Mouse (Mus musculus) forebrain, embryonic 16.5 days (tissue): ENCODE data around the gene Adora3. TPM values are rescaled to one million over a fixed set of nuclear protein-coding genes. Genes with fewer than 3 reads are reported as not detected.
"Not testable (repeated sequence)": the region's sequence is repeated elsewhere in the genome, so short reads cannot be mapped to it uniquely, and the experiment has no call there.

ENCODE experiments used
- ATAC-seq: fragments of 200-750 bp; cut with Nextera tagmentation; 2 replicates; pipeline ENCODE4 v1.8.0; 2017; ENCODE audit warnings: mild to moderate bottlenecking, moderate library complexity
- H3K27ac ChIP-seq: fragments of 300-500 bp; sonication (generic); 2 replicates; pipeline ENCODE4 v1.5.1; 2014; ENCODE audit warnings: low read length, control low read depth
- H3K27me3 ChIP-seq: fragments of 300-500 bp; sonication (generic); replicated peaks from 2 replicates; pipeline ENCODE4 v1.6.1; 2014; ENCODE audit warnings: low read length; ENCODE audit not compliant: control insufficient read depth, insufficient read depth
- H3K36me3 ChIP-seq: fragments of 300-500 bp; sonication (generic); 2 replicates; pipeline ENCODE4 v1.6.1; 2014; ENCODE audit not compliant: control insufficient read depth, insufficient read depth
- H3K4me1 ChIP-seq: fragments of 300-500 bp; sonication (generic); replicated peaks from 2 replicates; pipeline ENCODE4 v1.6.1; 2014; ENCODE audit warnings: low read length; ENCODE audit not compliant: control insufficient read depth, insufficient read depth
- H3K4me2 ChIP-seq: fragments of 300-500 bp; sonication (generic); 2 replicates; pipeline ENCODE4 v1.6.1; 2014; ENCODE audit warnings: mild to moderate bottlenecking, low read length, control low read depth
- H3K4me3 ChIP-seq: fragments of 300-500 bp; sonication (generic); replicated peaks from 2 replicates; pipeline ENCODE4 v1.5.1; 2014; ENCODE audit warnings: mild to moderate bottlenecking, low read length, control low read depth
- H3K9ac ChIP-seq: fragments of 300-500 bp; sonication (generic); replicated peaks from 2 replicates; pipeline ENCODE4 v1.6.1; 2014; ENCODE audit warnings: low read depth, low read length, control low read depth
- H3K9me3 ChIP-seq: fragments of 300-500 bp; sonication (generic); 2 replicates; pipeline ENCODE4 v1.6.1; 2016; ENCODE audit warnings: low read length; ENCODE audit not compliant: control insufficient read depth
- WGBS: fragments of 180-500 bp; shearing (Covaris S2); extraction: QIAGEN DNeasy Blood & Tissue Kit; methylation state at CpG from one replicate; pipeline ENCODE4 v1.1.7; 2014; 5-methylcytosine and 5-hydroxymethylcytosine counted together
- polyA plus RNA-seq: library from polyadenylated mRNA; unstranded; fragments of >200 nt; fragmentation: Nextera tagmentation; extraction: Ambion mirVana; gene quantifications from 2 replicates; pipeline ENCODE4 v1.2.1, GENCODE M21; 2015

Gene Adora3
- polyA plus RNA-seq, 1 experiment from 2014 or later = 0.11 TPM

DNA sequence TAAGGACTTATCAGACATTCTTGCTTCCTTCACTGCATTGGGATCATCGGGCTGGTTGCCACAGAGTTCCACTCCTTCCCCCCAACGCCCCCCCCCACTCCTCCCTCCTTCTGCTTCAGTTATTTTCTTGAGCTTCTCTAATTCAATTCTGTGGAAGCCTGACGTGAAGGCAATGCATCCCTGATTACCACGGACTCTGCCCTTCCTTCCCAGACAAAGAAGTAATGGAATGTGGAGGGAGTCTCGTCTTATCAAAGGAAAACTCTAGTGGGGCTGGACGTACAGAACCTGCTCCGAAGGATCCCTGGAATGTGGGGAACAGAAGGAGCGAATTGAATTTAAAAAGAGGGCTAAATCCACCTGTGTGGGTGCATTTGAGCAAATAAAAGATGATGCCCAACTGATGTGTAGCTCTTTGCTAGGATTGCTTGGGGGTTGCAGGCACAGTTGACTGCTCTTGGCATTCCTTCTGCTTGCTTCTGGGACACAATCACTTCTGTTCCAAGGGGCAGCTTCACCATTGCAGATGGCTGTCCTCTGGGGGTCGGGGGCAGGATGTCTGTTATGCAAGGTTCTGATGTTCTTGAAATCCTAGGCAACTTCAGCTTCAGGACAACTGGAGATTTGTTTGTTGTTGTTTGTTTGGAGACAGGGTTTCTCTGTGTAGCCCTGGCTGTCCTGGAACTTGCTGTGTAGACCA is 37.4 kb downstream of the Adora3 start:
- Histone ChIP-seq H3K36me3 (no peaks in the 10 kb centered on the region), H3K9ac (no peak overlapping the region), H3K27ac (no peak overlapping the region), H3K9me3 (no peaks in the 10 kb centered on the region), H3K4me1 (no peaks in the 10 kb centered on the region), H3K27me3 (no peaks in the 10 kb centered on the region), H3K4me2 (no peak overlapping the region), H3K4me3 (no peak overlapping the region)
- WGBS = 33% methylated on average over 9 of the region's 9 CpGs
- ATAC-seq = no peak

DNA sequence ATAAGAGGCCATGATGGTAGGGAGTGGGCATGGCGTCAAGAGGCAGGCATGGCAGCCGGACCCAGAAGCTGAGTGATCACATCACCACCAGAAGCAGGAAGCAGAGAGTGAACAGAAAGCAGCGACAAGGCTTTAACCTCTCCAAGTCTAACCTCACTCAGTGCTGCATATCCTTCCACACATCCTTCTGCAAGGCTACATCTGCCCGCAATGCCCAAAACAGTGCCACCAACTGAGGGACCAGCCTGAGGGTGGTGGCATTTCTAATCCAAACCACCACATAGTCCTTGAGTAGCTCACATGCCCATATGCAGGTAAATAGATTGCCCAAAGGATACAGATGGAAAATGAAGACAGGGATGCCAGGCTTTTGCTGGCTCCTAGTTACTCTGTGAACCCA is 38.3 kb downstream of the Adora3 start:
- H3K27me3 ChIP-seq = no peaks in the 10 kb centered on the region
- H3K4me3 ChIP-seq = no peak overlapping the region
- no peaks in the 10 kb centered on the region for H3K4me1 ChIP-seq
- WGBS = 95% methylated on average over 4 of the region's 4 CpGs
- no peak overlapping the region for H3K27ac ChIP-seq
- no peak overlapping the region for H3K4me2 ChIP-seq
- no peaks in the 10 kb centered on the region for H3K36me3 ChIP-seq
- no peak overlapping the region for H3K9ac ChIP-seq
- ATAC-seq = no peak
- no peaks in the 10 kb centered on the region for H3K9me3 ChIP-seq

DNA sequence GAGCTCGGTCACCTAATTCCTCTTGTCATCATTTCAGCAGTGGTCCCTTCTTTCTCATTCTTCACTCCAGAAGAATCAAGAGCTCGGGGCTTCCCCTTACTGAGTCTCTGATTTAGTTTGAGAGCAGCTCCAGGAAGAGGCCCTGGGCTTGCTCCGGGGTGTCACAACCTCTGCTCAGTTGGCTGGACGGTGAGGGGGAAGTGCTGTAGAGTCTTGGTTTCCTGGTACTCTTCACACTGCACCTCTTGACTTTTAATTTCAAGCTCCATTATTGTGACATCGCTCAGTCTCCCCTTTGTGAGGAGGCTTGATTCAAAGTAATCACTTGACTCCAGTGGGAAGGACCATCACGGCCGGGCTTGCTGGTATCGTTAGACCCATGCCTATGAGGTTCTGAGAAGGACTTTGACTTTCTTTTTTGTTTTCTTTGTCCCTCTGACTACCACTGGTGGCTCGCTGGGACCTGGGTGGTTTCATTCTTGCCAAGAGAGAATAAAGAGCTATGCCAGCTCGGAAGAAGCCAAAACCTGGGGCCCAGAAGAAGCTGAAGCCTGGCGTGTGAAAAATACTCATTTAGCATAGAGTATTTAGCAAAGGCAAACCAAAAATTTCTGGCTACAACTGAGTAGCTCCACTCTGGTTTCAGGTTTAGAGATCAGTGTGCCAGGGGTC is 40.0 kb downstream of the Adora3 start:
- WGBS = 76% methylated on average over 11 of the region's 11 CpGs
- H3K4me3 ChIP-seq = no peak overlapping the region
- ATAC-seq = no peak

DNA sequence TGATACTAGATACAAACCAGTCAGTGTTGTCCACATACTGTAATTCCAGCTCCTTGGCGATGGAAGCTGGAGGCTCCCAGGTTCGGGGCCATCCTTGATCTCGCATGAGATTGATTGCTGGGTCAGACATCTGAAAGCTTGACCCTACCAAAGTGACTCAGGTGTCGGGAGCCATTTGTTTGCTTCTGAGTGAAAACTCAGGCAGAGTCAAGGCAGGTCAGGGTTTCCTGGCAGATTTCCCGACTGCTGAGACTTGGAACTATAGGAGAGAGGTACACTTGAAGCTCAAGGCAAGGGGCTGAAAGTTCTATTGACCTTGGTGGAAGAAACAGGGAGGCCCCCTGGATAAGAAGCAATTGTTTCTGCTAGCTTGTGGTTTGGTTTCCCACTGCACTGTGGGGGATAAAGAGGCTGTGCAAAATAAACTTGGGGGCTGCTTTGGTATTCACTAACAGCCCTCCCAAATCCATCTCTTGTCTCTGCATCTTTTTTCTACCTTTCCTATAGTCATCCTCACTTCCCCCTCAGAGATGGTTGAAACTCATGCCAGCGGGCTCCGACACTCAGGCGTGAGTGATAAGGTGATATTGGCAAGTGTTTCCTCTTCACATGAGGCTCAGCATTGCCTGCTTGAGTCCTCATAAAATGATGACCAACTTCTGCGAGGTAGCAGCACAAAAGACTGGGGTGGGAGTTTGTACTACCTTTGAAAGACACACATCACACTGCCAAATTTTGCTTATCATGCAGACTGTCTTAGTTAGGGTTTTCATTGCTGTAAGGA is 41.6 kb downstream of the Adora3 start:
- Histone ChIP-seq H3K9me3 (no peaks in the 10 kb centered on the region), H3K4me2 (no peak overlapping the region), H3K36me3 (no peaks in the 10 kb centered on the region), H3K27ac (no peak overlapping the region), H3K4me1 (no peaks in the 10 kb centered on the region), H3K4me3 (no peak overlapping the region), H3K27me3 (no peaks in the 10 kb centered on the region), H3K9ac (no peak overlapping the region)
- ATAC-seq = no peak
- 84% methylated on average over 9 of the region's 9 CpGs for WGBS

More for the DNA sequence above, 40.0 kb downstream of the Adora3 start:
- Histone ChIP-seq H3K4me2 (no peak overlapping the region), H3K27ac (no peak overlapping the region), H3K4me1 (no peaks in the 10 kb centered on the region), H3K36me3 (no peaks in the 10 kb centered on the region), H3K27me3 (no peaks in the 10 kb centered on the region), H3K9ac (no peak overlapping the region), H3K9me3 (no peaks in the 10 kb centered on the region)

DNA sequence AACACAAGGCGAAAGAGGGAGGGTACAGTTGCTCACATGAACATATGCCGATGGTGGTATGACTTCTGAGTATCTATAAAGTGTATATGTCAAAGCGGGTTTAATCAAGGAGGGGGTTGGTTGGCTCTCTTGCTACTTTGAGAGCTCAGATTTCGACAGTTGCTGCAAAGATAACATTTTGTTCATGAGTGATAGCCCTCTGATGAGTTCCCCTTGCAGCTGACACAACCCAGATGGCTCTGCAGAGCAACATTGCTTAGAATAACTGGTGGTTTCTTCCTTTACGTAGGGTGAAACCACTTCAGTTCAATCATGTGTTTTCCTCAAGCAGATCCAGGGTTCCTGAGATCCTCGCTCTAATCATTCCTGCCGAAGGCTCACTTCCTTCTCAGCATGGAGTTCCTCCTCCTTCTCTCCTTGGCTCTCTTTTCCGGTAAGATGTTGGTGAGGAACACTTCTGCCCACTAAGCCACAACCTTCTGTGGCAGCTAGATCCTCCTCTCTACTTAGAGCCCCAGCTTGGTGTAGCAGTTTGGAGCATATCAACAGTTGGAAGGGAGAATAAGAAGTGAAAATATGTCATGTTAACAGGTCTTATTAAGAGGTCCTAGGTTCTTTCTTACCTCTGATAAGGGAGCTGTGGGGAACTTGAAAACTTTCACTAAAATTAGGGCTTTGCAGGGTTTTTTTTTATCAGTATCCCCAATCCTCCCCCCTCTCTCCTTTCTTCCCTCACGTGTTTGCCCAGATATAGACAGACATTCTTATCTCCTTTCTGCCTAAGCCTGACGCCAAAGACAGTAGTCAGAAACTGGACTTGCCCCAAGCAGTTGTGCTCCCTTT is 43.4 kb downstream of the Adora3 start:
- 87% methylated on average over 10 of the region's 10 CpGs for WGBS
- no peak for ATAC-seq
- Histone ChIP-seq H3K27me3 (no peaks in the 10 kb centered on the region), H3K4me3 (no peak overlapping the region), H3K9ac (no peak overlapping the region), H3K4me2 (no peak overlapping the region), H3K36me3 (no peaks in the 10 kb centered on the region), H3K4me1 (no peaks in the 10 kb centered on the region), H3K27ac (no peak overlapping the region), H3K9me3 (no peaks in the 10 kb centered on the region)

DNA sequence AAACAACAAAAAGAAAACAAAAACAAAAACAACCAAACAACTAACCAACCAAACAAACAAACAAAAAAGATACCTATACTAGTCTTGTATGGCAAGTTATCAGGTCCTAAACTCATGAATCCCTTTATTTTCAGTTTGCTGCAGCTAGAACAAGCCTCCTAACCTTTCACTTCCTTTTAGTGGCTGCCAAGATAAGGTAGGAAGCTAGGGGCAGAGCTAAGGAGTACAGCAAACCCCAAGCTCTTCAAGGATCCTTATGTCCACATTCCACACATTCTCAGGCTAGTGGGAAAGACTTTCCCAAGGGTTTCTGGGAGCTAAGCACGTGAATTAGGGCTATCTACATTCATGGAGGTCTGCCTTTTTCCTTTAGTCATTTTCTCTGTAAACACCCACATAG is 44.6 kb downstream of the Adora3 start:
- Histone ChIP-seq H3K27me3 (no peaks in the 10 kb centered on the region), H3K36me3 (no peaks in the 10 kb centered on the region), H3K9me3 (no peaks in the 10 kb centered on the region), H3K4me3 (no peak overlapping the region), H3K9ac (no peak overlapping the region), H3K27ac (no peak overlapping the region), H3K4me2 (no peak overlapping the region), H3K4me1 (no peaks in the 10 kb centered on the region)
- ATAC-seq = no peak
- WGBS = 59% methylated on average over 1 of the region's 1 CpGs

DNA sequence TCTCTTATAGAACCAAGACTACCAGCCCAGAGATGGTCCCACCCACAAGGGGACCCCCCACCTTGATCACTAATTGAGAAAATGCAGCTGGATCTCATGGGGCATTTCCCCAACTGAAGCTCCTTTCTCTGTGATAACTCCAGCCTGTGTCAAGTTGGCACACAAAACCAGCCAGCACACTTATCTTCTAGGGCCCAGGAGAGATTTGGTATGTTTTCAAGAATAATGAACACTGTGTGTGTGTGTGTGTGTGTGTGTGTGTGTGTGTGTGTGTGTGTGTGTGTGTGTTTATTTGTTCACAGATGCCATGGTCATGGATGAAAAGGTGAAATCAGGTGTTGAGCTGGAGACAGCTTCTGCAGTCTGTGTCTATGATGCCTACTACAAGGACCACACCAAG is 45.8 kb downstream of the Adora3 start:
- not testable (repeated sequence) for H3K9ac ChIP-seq, H3K27ac ChIP-seq, H3K27me3 ChIP-seq, H3K4me2 ChIP-seq, ATAC-seq, H3K4me3 ChIP-seq, H3K9me3 ChIP-seq, H3K4me1 ChIP-seq, H3K36me3 ChIP-seq

DNA sequence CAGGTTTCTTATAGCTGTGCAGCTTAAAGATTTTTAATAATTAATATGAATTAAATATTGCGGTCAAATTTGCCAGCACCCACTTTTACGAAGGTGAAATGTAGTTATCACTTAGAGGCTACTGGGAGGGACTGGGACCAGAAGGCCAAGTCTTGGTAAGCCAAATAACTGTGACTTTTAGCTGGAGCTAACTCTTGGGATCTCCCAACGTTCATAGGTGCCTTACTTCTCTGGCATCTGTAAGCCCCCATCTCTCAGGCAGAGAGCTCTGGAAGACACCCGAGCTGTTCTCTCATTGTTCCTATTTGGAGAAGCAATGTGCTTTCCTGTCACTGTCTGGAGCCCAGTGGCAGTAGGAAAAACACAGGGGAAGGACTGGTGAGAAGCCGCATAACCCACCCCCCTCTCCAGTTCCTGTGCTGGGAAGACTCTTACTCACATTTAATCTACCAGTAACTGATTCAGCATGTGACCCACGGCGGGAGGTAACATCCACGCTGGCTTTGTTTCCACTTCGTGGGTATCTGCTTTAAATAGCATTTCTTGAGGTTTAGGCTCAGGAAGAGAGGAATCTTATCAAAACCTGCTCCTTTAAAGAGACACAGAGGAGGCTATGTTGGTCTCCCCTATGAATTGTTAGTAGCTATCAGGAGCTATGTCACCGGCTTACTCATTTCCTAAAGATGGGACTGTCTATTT is 47.1 kb downstream of the Adora3 start:
- Histone ChIP-seq H3K4me2 (no peak overlapping the region), H3K9ac (no peak overlapping the region), H3K36me3 (no peaks in the 10 kb centered on the region), H3K27ac (no peak overlapping the region), H3K27me3 (no peaks in the 10 kb centered on the region), H3K4me3 (no peak overlapping the region), H3K4me1 (no peaks in the 10 kb centered on the region), H3K9me3 (no peaks in the 10 kb centered on the region)
- ATAC-seq = no peak
- WGBS = 75% methylated on average over 10 of the region's 10 CpGs
